Mouse (Mus musculus): ENCODE measurements around the gene Dppa4. TPM values are rescaled to one million over a fixed set of nuclear protein-coding genes. Genes with fewer than 3 reads are reported as not detected.

Dppa4 gene
- total RNA-seq, 4 experiments from 2014 or later, result not detected

GRCm38 (mm10) chr16:48326903-48327302 lies 43.4 kb downstream of the Dppa4 start:
- DNase-seq, result peak; percentile 13

- DNase-seq, result no peak
Measured at GRCm38 (mm10) chr16:48328420-48328819, 44.9 kb downstream of the Dppa4 start.

- no peak for DNase-seq
Measured at GRCm38 (mm10) chr16:48331822-48332221, 48.3 kb downstream of the Dppa4 start.

- DNase-seq, result no peak
Measured at GRCm38 (mm10) chr16:48335326-48335725, 51.8 kb downstream of the Dppa4 start.

Other genes with a start within 250 kb of the Dppa4 start
- not detected for gene Dppa2, start 20.2 kb downstream of the Dppa4 start, total RNA-seq (2022)
- gene Gm5485, start 128.7 kb downstream of the Dppa4 start, total RNA-seq (2022), result not detected
- gene Morc1, start 147.5 kb downstream of the Dppa4 start, total RNA-seq (2022), result not detected

Measured in adrenal gland, adult 8-10 months (tissue).